ENCODE assay signal across 8 mouse cellular contexts in genomic region chr7:4164090-4164910, GRCm38 (mm10). TPM values are rescaled to one million over a fixed set of nuclear protein-coding genes. Genes with fewer than 3 reads are reported as not detected.
A peak's percentile ranks its signal among the peaks of the same experiment; 100 is the strongest.
DNase-seq lines count a peak whose midpoint lies in the region; ATAC-seq and TF ChIP-seq lines count a peak whose summit lies in the region.

Gene Cdc42ep5, minus strand, starts transcription at chr7:4164860.

- H3K4me3 ChIP-seq in C2C12 (ENCODE audit: insufficient read depth, poor library complexity, severe bottlenecking): peak within 1 kb of the TSS; percentile 36
- H3K4me3 ChIP-seq in hindbrain, postnatal 0 days (ENCODE audit: low read length): peak within 1 kb of the TSS; percentile 34
- peak within 1 kb of the TSS; percentile 25 to 49 for H3K4me3 ChIP-seq in liver, embryonic 14.5 days (ENCODE audit: insufficient read depth in 1 of 2, low read depth in 2 of 2, low read length in 2 of 2)
- H3K4me3 ChIP-seq in olfactory bulb, adult 2 months (ENCODE audit: insufficient read depth, low read depth, low read length): peak within 1 kb of the TSS; percentile 38

- H3K27me3 ChIP-seq in C2C12 (ENCODE audit: control insufficient read depth, insufficient read depth, insufficient read length): no peaks in the 10 kb centered on the region
- H3K27me3 ChIP-seq in hindbrain, postnatal 0 days (ENCODE audit: insufficient read depth, low read length): no peaks in the 10 kb centered on the region
- H3K27me3 ChIP-seq in liver, embryonic 14.5 days (ENCODE audit: control insufficient read depth, insufficient read depth, low read length): no peaks in the 10 kb centered on the region

- H3K79me3 ChIP-seq in C2C12 (ENCODE audit: low read depth): no peaks in the 10 kb centered on the region

- WGBS in hindbrain, postnatal 0 days: 2% methylated on average over 19 of the region's 20 CpGs
- 2% methylated on average over 19 of the region's 20 CpGs for WGBS in liver, embryonic 14.5 days (ENCODE audit: insufficient replicate concordance)
- 1% methylated on average over 19 of the region's 20 CpGs for WGBS in olfactory bulb, adult 2 months

- H3K4me2 ChIP-seq in hindbrain, postnatal 0 days (ENCODE audit: low read depth, low read length): peak within 1 kb of the TSS; percentile 62
- H3K4me2 ChIP-seq in liver, embryonic 14.5 days (ENCODE audit: low read depth): peak within 1 kb of the TSS; percentile 51

- no peaks in the 10 kb centered on the region for H3K79me2 ChIP-seq in C2C12 (ENCODE audit: control insufficient read depth, insufficient read depth)

- H3K27ac ChIP-seq in hindbrain, postnatal 0 days: peak within 1 kb of the TSS; percentile 16; the same call in 1 of the 2 replicates
- H3K27ac ChIP-seq in liver, embryonic 14.5 days: no peak within 1 kb of the TSS
- H3K27ac ChIP-seq in olfactory bulb, adult 2 months (ENCODE audit: insufficient read depth, low read depth, low read length): no peak within 1 kb of the TSS

- H3K36me3 ChIP-seq in C2C12 (ENCODE audit: control insufficient read depth, insufficient read depth): no peaks in the 10 kb centered on the region
- no peaks in the 10 kb centered on the region for H3K36me3 ChIP-seq in hindbrain, postnatal 0 days (ENCODE audit: insufficient read depth, low read length)
- no peaks in the 10 kb centered on the region for H3K36me3 ChIP-seq in liver, embryonic 14.5 days (replicated peaks; ENCODE audit: control insufficient read depth, insufficient read depth, low read depth)

- TF ChIP-seq CTCF in C2C12 (IDR thresholded peaks at IDR 0.05; ENCODE audit: control insufficient read depth, insufficient read depth, insufficient read length): no peak
- no peak for TF ChIP-seq CTCF in hindbrain, postnatal 0 days (IDR thresholded peaks at IDR 0.05; ENCODE audit: low read depth)
- TF ChIP-seq CTCF in liver, embryonic 14.5 days (IDR thresholded peaks at IDR 0.05; ENCODE audit: low read depth): no peak
- TF ChIP-seq CTCF in olfactory bulb, adult 2 months (IDR thresholded peaks at IDR 0.05; ENCODE audit: insufficient read depth, low read depth, low read length): no peak

- peak within 1 kb of the TSS; percentile 27 for H3ac ChIP-seq in C2C12 (ENCODE audit: control insufficient read depth, insufficient read length, low read depth)

- H3K9me3 ChIP-seq in hindbrain, postnatal 0 days (ENCODE audit: low read length): no peaks in the 10 kb centered on the region
- H3K9me3 ChIP-seq in liver, embryonic 14.5 days (ENCODE audit: control insufficient read depth, low read length): no peaks in the 10 kb centered on the region

- no peak for TF ChIP-seq POLR2A in olfactory bulb, adult 2 months (IDR thresholded peaks at IDR 0.05; ENCODE audit: insufficient read depth, low read depth, low read length)

- TF ChIP-seq EP300 in liver, embryonic 14.5 days (IDR thresholded peaks at IDR 0.05; ENCODE audit: low read depth): no peak

- H3K4me1 ChIP-seq in hindbrain, postnatal 0 days (ENCODE audit: insufficient read depth, low read length): peaks cover 2% of the 10 kb centered on the region; the same call in 1 of the 2 replicates
- peaks cover 0 to 9% of the 10 kb centered on the region in 2 experiments; a peak in 2 of 4 replicates for H3K4me1 ChIP-seq in liver, embryonic 14.5 days (replicated peaks; ENCODE audit: control insufficient read depth in 2 of 2, insufficient read depth in 2 of 2, low read length in 1 of 2)
- H3K4me1 ChIP-seq in olfactory bulb, adult 2 months (ENCODE audit: control insufficient read depth, insufficient read depth, low read length): peaks cover 12% of the 10 kb centered on the region

- peak; percentile 80 for ATAC-seq in hindbrain, postnatal 0 days
- peak; percentile 73 for ATAC-seq in liver, embryonic 14.5 days (ENCODE audit: insufficient read depth)

- DNase-seq in adrenal gland, postnatal 4 days (ENCODE audit: low spot score in 2 of 2): no peak
- peak; percentile 59 for DNase-seq in gastrocnemius, postnatal 10 days
- DNase-seq in hindbrain, postnatal 0 days (ENCODE audit: low spot score): no peak
- no peak for DNase-seq in liver, embryonic 14.5 days (ENCODE audit: low read depth in 3 of 3, low spot score in 3 of 3)
- no peak for DNase-seq in cerebellum, adult 8-10 months
- no peak for DNase-seq in T-cell, adult 2 months (ENCODE audit: low spot score)

- H3K9ac ChIP-seq in hindbrain, postnatal 0 days (replicated peaks; ENCODE audit: low read length): peak within 1 kb of the TSS; percentile 35; the same call in 1 of the 2 replicates
- H3K9ac ChIP-seq in liver, embryonic 14.5 days (replicated peaks): no peak within 1 kb of the TSS; the same call in 1 of the 2 replicates

TF ChIP-seq in C2C12, 6 proteins besides CTCF, POLR2A, EP300 and RAD21:
- no peak for TF ChIP-seq CEBPB (IDR thresholded peaks at IDR 0.05; ENCODE audit: low read depth)
- no peak for TF ChIP-seq MYOD1 (IDR thresholded peaks at IDR 0.05; ENCODE audit: control insufficient read depth, insufficient read length, low read depth)
- no peak for TF ChIP-seq FOSL1 (IDR thresholded peaks at IDR 0.05; ENCODE audit: insufficient read depth, low read length, poor library complexity, severe bottlenecking)
- TF ChIP-seq MYOG (IDR thresholded peaks at IDR 0.05; ENCODE audit: control insufficient read depth, extremely low read depth, insufficient read length): no peak
- TF ChIP-seq MAX (IDR thresholded peaks at IDR 0.05): no peak
- no peak for TF ChIP-seq USF1 (IDR thresholded peaks at IDR 0.05; ENCODE audit: low read depth)
TF ChIP-seq in C2C12: peak in this region for 0.

RNA-seq across cellular contexts. Expression of gene Cdc42ep5, which starts in this region (rescaled TPM):
- polyA plus RNA-seq in C2C12 (2012; fragmentation: generic; extraction: Trizol): 26.1 TPM
- 10 to 100 TPM; 51.6 to 53.5 TPM for total RNA-seq in adrenal gland, postnatal 4 days (2021)
- total RNA-seq in gastrocnemius, postnatal 10 days (2021): 10 to 100 TPM; 10.2 to 12.4 TPM
- total RNA-seq in hindbrain, postnatal 0 days (2014; rRNA removed): 8.5 and 15.9 TPM in 2 replicates
- polyA plus RNA-seq in hindbrain, postnatal 0 days (2015; fragmentation: Nextera tagmentation; extraction: Ambion mirVana): 11.7 and 12.0 TPM in 2 replicates
- polyA plus RNA-seq in liver, embryonic 14.5 days (2012; rRNA removed): 6.1 and 8.4 TPM in 2 replicates
- polyA plus RNA-seq in liver, embryonic 14.5 days (2014; fragmentation: Nextera tagmentation; extraction: Ambion mirVana): 6.7 TPM in 2 replicates
- polyA plus RNA-seq in olfactory bulb, adult 2 months (2012; ENCODE audit: insufficient read depth, insufficient read length, low replicate concordance, missing spikeins): not detected in 2 replicates
